Mouse (Mus musculus): ENCODE results near the gene Ciz1.
"Not testable (repeated sequence)": the region's sequence is repeated elsewhere in the genome, so short reads cannot be mapped to it uniquely, and the experiment has no call there.

The Ciz1 gene

DNA sequence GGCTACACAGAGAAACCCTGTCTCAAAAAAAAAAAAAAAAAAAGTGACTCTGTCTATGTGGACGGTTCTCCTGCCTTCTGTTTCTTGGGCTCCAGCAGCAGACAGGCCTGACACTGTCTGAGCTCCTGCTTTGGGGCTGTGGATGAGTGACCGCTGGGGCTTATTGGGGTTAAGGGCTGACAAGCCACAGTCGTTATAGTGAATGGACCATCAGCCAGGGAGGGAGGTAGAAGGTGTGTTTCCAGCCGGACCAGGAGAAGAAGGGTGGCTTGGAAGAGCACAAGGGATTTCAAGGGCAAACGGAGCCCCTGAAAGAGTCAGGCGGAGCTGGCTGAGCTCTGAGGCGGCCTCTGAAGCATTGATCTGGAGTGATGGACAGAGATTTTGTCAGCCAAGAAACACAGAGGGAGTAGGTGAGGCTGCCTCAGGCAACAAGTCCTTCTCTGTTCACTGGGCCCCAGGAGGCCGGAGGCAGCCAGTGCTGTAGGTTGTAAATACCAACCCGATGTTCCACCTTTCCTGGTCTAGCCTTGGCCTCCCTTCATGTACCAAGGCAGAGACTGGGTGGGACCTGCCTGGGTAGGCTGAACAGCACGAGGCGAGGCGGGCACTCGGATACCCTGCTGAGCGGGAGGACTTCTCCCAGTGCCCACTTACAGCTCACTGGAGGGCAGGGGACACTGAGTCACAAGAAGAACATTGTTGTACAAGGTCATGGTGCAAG, 7.4 kb upstream of the Ciz1 start:
- no peak for DNase-seq (ENCODE audit: extremely low read depth, low read depth)

DNA sequence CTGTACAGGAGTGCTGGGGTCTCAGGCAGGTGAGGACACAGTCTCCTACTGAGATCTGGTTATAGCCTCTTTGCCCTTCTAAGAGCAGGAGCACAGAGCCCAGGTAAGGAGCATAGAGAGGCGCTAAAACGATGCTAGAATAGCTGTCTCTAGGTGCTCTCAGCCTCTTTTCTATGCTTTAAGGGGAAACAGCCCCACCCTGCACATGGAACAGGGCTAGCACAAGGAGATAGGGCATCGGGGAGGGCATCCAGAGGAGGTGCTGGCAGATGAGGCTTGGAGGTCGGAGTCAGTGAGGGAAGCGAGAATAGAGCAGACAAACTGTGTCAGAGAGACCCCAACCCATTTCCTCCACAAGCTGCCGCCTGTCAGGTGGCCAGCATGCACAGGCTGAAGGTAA, 5.1 kb upstream of the Ciz1 start:
- no peak for DNase-seq (ENCODE audit: extremely low read depth, low read depth)

DNA sequence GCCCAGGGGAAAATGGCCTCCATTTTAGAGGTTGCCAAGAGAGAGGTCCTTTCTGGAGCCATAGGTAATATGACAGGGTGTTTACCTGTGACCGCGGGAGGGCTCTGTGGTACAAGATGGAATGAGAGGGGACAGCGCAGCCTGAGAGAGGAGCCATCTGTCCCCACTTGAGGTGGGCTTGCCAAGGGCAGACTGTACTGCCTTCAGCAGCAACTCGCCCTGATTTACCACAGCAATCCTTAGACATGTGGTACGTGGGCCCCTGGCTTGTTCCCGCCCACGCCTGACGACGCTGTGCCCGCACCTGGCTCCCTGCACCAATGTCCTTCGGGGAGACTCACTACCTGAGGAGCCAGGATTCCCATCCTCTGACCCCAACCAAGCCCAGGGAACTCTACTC, 3.8 kb upstream of the Ciz1 start:
- DNase-seq (ENCODE audit: extremely low read depth, low read depth) = no peak

- no peak for DNase-seq (ENCODE audit: extremely low read depth, low read depth)
Observed at GRCm38 (mm10) chr2:32349625-32350255, 2.4 kb upstream of the Ciz1 start.

DNA sequence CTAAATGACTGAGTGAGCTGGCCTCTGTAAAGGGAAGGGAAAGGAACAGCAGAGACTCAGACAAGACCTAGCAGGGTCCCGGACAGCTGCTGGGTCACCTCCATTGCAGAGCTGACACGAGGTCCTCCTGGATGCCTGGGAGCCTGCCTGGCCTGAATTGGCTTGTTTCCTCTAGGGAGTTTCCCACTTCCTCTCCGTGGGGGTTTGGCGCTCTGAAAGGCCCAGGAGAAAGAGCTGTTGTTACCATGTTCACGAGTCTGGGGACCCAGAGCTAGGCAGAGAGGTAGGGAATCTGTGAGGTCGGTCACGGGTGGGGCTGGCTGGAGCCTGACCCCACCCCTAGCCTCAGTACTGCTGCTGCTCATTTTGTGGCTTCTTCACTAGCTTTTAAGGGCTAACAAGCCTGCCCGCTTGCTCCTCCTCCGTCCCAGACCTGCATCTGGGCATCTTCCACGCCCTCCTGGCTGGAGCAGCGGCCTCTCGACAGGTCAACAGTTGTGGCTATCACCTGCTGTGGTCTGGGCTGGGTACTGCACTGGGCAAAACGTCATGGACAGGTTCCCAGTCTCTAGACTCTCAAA, 1.6 kb upstream of the Ciz1 start:
- no peak for DNase-seq (ENCODE audit: extremely low read depth, low read depth)

DNA sequence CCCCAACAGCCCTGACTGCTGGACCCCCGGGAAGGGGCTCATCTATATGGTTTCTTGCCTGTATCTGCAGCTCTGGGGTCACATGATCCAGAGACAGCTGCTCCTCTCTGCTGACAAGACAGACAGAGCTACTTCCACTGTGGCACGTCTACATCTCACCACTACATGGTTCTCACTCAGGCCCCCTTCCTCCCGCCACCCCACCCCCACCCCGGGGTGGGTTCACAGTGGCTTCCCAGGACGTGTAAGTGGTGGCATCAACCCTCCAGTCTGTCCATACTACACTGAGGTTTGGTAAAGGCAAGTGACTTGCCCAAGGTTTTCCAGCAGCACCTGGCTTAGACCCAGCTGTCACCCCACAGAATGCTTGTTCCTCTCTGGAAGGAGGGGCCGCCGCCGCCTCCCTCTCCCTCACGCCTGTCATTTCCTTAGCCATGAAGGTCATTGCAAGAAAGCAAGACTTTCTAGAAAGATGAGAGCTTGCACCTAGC, 611 bp upstream of the Ciz1 start:
- no peak for DNase-seq (ENCODE audit: extremely low read depth, low read depth)

- DNase-seq (ENCODE audit: extremely low read depth, low read depth) = peak; percentile 57
Observed at GRCm38 (mm10) chr2:32353007-32353542, 948 bp downstream of the Ciz1 start, which contains the start of gene Dnm1. TSS of gene Dnm1 (minus strand) at chr2:32353338.

- DNase-seq (ENCODE audit: extremely low read depth, low read depth) = no peak
Observed at GRCm38 (mm10) chr2:32353836-32354235, 1.7 kb downstream of the Ciz1 start.

DNA sequence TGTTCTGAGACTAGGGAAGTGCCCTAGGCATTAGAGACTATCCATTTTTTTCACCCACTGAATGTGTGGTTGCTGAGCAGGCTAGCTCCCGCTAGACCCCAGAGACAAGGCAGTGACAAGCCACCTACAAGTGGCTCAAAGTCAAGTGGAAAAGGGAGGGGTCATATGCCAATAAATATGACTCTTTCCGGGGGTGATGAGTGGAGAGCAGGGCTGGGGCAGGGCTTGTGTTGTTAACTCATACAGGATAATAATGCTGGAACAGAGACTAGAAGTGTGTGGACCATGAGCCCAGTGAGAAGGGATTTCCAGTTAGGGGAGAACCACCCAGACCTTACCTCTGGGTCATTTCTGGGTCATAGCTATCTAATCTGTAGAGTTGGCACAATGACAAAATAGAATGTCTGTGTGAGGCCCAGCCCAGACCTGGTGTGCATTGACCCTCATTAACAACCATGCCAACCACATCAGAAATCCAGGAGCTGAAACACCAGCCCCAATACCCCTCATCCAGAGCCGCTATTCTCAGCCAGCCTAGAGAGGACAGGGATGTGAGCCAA, 2.3 kb downstream of the Ciz1 start:
- no peak for DNase-seq (ENCODE audit: extremely low read depth, low read depth)

GRCm38 (mm10) chr2:32356216-32356615, 4.1 kb downstream of the Ciz1 start:
- no peak for DNase-seq (ENCODE audit: extremely low read depth, low read depth)

GRCm38 (mm10) chr2:32357710-32358109, 5.6 kb downstream of the Ciz1 start:
- no peak for DNase-seq (ENCODE audit: extremely low read depth, low read depth)

DNA sequence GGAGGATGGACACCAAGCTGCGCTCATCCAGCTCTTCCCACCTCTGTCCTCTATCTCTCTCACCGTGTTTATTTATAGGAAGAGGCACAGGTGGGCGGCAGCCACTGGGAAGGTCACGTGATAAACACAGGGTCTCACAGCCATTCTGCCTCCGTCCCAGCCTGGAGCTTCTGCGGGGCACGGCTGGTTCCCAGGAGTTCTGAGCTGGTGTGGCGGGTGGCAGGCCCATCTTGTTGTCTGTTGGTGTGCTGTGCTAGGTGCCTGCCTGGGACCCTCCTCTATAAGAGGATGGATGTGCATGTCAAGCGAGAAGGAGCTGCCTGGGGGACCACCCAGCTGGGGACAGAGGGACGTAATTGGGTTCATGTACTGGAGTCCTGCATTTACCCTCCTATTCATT, 6.3 kb downstream of the Ciz1 start:
- DNase-seq (ENCODE audit: extremely low read depth, low read depth) = no peak

- no peak for DNase-seq (ENCODE audit: extremely low read depth, low read depth)
Observed at GRCm38 (mm10) chr2:32360741-32361140, 8.6 kb downstream of the Ciz1 start.

DNA sequence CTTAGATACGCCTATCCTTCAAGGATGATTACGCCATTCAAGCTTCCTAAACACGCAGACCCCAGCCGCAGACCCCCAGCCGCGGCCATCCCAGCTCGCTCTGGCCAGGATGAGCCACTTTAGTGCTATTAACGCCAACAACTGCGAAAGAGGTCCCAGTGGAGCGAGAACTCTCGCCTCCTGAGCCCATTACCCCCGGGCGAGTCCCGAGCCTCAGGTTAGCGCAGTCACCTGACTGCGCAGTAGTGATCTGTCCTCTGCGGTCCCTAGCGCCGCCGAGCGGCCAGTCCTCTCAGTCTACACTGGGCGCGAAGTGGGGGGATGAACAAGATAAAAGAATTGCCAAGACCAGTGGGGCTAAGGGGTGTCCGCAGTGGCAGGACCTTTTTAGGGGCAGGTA, 9.3 kb downstream of the Ciz1 start:
- DNase-seq (ENCODE audit: extremely low read depth, low read depth) = no peak

GRCm38 (mm10) chr2:32362274-32362673, 10.1 kb downstream of the Ciz1 start:
- DNase-seq (ENCODE audit: extremely low read depth, low read depth) = not testable (repeated sequence)

GRCm38 (mm10) chr2:32362817-32363340, 10.8 kb downstream of the Ciz1 start:
- peak; percentile 66 for DNase-seq (ENCODE audit: extremely low read depth, low read depth)

- peak; percentile 59 for DNase-seq (ENCODE audit: extremely low read depth, low read depth)
Observed at GRCm38 (mm10) chr2:32363376-32364106, 11.4 kb downstream of the Ciz1 start.

DNA sequence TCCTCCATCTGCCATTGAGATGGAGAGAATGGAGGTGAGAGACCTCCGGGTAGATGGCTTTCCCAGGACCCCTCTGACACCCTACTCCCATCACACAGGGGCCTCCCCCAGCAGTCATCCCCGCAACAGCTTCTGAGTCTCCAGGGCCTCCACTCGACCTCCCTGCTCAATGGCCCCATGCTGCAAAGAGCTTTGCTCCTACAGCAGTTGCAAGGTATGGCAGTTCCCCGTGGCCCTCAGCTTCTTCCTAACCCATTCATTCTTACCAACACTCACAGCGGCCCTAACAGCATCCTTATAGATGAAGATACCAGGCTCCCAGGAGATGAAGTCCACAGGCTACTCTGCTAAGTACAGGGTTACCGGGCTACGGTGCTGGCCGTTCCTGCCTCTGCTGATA, 12.0 kb downstream of the Ciz1 start:
- DNase-seq (ENCODE audit: extremely low read depth, low read depth) = no peak

GRCm38 (mm10) chr2:32367315-32367714, 15.2 kb downstream of the Ciz1 start:
- no peak for DNase-seq (ENCODE audit: extremely low read depth, low read depth)

- DNase-seq (ENCODE audit: extremely low read depth, low read depth) = no peak
Observed at GRCm38 (mm10) chr2:32374191-32374590, 22.1 kb downstream of the Ciz1 start.

GRCm38 (mm10) chr2:32375317-32375940, 23.3 kb downstream of the Ciz1 start:
- DNase-seq (ENCODE audit: extremely low read depth, low read depth) = no peak
